Mouse (Mus musculus): Measurements from ENCODE around the gene Entpd7.

The Entpd7 gene

DNA sequence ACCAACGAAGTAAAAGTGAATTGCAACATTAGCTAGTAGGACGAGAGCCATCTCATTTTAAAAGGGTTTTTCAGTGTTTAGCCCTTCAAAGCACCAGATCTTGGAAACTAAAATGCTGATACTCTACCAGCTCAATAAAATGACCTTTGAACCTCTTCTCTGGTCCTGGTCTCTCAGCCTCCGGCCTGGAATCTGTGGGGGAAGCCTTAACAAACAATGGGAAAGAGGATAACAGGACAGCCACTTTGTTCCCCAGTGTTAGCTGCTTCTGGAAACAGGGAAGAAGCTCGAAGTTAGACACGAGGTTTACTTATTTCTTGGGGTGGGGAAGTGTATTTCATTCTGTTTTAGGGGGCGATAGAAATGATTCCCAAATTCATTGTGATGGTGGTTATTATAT, 82.8 kb downstream of the Entpd7 start:
- no peak for DNase-seq

DNA sequence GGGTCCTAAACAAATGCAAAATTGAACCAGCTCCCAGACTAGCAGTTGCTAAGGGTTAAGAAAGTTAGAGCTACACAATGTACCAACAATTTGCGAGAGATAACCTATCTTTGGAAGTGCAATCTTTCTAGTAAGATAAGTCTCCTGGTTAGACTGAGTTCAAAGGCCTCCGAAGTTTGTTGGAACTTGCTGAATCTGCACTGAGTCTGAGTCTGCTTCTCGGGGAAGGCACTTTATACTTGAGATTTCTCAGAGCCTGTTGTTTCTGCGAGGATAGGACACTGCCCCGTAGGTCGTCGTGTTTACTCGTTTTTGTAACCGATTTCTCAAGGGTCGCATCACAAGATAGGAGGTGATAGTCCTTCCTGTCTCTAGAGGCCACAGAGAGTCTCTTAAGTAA, 86.0 kb downstream of the Entpd7 start:
- DNase-seq, result no peak

DNA sequence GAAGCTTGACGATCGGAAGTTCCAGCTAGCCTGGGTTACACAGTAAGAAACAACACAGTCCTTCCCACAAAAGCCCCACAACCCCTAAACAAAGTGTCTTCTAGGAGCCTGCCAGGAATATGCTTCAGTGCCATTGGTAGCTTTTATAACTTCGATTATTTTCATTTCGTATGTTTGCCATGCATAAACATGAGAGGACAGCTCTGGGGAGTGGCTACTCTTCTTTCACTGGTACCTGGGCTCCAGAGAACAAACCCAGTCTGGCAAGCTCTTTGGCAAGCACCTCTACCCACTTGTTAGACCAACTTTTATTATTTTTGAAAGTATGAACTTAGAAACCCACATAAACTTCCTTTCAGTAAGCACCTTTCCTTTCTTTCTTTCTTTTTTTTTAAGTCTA, 87.1 kb downstream of the Entpd7 start:
- DNase-seq, result no peak

DNA sequence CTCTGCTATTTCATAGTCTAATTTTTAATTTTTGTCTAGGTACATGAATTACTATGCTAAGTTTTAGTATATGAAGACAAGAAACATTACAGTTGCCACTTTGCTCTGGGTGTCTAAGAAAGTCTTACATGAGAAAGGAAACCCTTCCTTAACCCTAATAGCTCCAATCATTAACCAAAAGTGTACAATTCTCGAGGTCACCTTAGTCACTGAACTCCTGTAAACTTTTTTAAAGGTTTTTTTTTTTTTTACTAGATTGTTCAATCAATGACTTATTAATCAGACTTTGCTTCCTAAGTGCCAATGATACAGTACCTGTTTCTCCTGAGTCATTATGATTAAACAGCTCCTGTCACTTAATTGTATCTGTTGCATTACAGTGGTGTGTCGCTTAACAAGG, 87.8 kb downstream of the Entpd7 start:
- no peak for DNase-seq

DNA sequence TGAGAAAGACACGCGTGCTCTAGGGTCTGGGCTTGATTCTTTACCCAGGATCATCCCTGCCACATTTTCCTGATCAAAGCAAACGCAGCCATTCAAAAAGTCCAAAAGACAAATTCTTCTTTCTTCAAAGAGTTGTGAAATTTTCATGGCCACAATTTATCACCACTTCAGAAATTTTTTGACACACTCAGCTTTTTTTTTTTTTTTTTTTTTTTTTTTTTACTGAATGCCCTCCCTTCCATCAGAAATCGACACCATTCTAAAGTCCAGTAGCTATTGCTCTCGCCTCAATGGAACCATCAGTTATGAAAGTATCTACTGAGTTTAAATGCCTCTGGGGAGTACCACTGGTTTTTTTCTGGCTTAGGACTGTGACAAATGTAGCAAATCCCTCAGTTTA, 90.9 kb downstream of the Entpd7 start:
- DNase-seq, result no peak

DNA sequence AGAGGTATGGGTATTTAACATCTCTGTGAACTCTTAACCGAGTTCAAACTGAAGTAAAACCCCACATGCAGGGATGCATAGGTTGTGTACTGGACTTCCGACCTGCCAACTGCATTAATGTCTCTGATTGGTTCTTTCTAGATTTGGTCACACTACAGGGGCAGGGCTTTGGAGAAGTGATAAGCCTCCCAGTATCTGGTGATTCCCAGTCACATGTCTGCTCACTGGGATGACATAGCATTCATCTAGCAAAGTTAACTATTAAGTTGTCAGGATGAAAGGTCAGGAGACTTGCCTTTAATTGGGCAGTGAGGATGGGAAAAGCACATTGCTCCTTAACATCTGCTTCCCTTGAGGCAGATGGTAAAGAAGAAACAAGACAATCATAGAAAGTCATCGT, 92.5 kb downstream of the Entpd7 start, which contains the start of gene Abcc2:
TSS of gene Abcc2 (plus strand) at position 213 of the 400 bp plus-strand sequence.
- DNase-seq, result no peak

Measured in thymus, postnatal 14 days (tissue).